Mouse (Mus musculus): ENCODE measurements around the gene 9130008F23Rik. TPM values are rescaled to one million over a fixed set of nuclear protein-coding genes. Genes with fewer than 3 reads are reported as not detected.

9130008F23Rik gene
- polyA plus RNA-seq, 1 experiment from 2014 or later = 0.20 TPM

Other genes starting within 250 kb of the 9130008F23Rik start
- not detected in 2 replicates for gene Esp3, start 248.5 kb downstream of the 9130008F23Rik start, polyA plus RNA-seq (2015; fragmentation: Nextera tagmentation; extraction: Ambion mirVana)
- gene Esp1, start 153.4 kb downstream of the 9130008F23Rik start, polyA plus RNA-seq (2015; fragmentation: Nextera tagmentation; extraction: Ambion mirVana) = not detected in 2 replicates
- 0.12 and 0.26 TPM in 2 replicates for gene Crisp2, start 73.6 kb downstream of the 9130008F23Rik start, polyA plus RNA-seq (2015; fragmentation: Nextera tagmentation; extraction: Ambion mirVana)
- gene Rhag, start 69.4 kb downstream of the 9130008F23Rik start, polyA plus RNA-seq (2015; fragmentation: Nextera tagmentation; extraction: Ambion mirVana) = 220 and 226 TPM in 2 replicates
- gene Glyatl3, start 33.8 kb upstream of the 9130008F23Rik start, polyA plus RNA-seq (2015; fragmentation: Nextera tagmentation; extraction: Ambion mirVana) = not detected in 2 replicates
- gene Mut, start 54.1 kb upstream of the 9130008F23Rik start, polyA plus RNA-seq (2015; fragmentation: Nextera tagmentation; extraction: Ambion mirVana) = 28.3 and 30.0 TPM in 2 replicates
- gene Cenpq, start 54.5 kb upstream of the 9130008F23Rik start, polyA plus RNA-seq (2015; fragmentation: Nextera tagmentation; extraction: Ambion mirVana) = 19.4 and 22.8 TPM in 2 replicates